17 mouse cellular contexts compared by ENCODE assay signal in genomic region chr17:84633443-84633842, GRCm38 (mm10). TPM values are rescaled to one million over a fixed set of nuclear protein-coding genes. Genes with fewer than 3 reads are reported as not detected.
DNase-seq lines count a peak whose midpoint lies in the region; ATAC-seq and TF ChIP-seq lines count a peak whose summit lies in the region.
"Had no signal": no experiment of that assay in that cellular context is flagged by ENCODE, and none has a peak within 500 bp of the region (broad histone marks: within the 10 kb centered on the region; RNA-seq: fewer than 3 reads in every experiment).

No protein-coding gene starts in this region.

- H3K27ac ChIP-seq in forebrain, embryonic 11.5 days (ENCODE audit: low read depth, low read length), result no peak overlapping the region
- no peak overlapping the region for H3K27ac ChIP-seq in forebrain, postnatal 0 days (ENCODE audit: low read depth, low read length)
- no peak overlapping the region for H3K27ac ChIP-seq in heart, embryonic 10.5 days
- H3K27ac ChIP-seq in midbrain, embryonic 10.5 days (replicated peaks), result no peak overlapping the region
- H3K27ac ChIP-seq: forebrain, embryonic 12.5 days; gastrocnemius, adult 2 months; hindbrain, embryonic 10.5 days had no signal

- no peak overlapping the region for H3K4me3 ChIP-seq in forebrain, embryonic 11.5 days (ENCODE audit: low read depth, low read length)
- H3K4me3 ChIP-seq in forebrain, postnatal 0 days (ENCODE audit: low read depth, low read length), result no peak overlapping the region
- no peak overlapping the region for H3K4me3 ChIP-seq in heart, embryonic 10.5 days
- H3K4me3 ChIP-seq in midbrain, embryonic 10.5 days, result no peak overlapping the region
- H3K4me3 ChIP-seq: forebrain, embryonic 12.5 days; gastrocnemius, adult 2 months; hindbrain, embryonic 10.5 days had no signal

- H3K36me3 ChIP-seq in forebrain, embryonic 11.5 days (ENCODE audit: control insufficient read depth, insufficient read depth, low read length), result no peaks in the 10 kb centered on the region
- peaks cover 4% of the 10 kb centered on the region; the same call in 1 of the 2 replicates for H3K36me3 ChIP-seq in forebrain, postnatal 0 days (ENCODE audit: insufficient read depth)
- no peaks in the 10 kb centered on the region for H3K36me3 ChIP-seq in heart, embryonic 10.5 days
- peaks cover 4% of the 10 kb centered on the region for H3K36me3 ChIP-seq in midbrain, embryonic 10.5 days

- WGBS in forebrain, embryonic 11.5 days, result 91% methylated on average over 13 of the region's 13 CpGs
- WGBS in forebrain, postnatal 0 days, result 90% methylated on average over 13 of the region's 13 CpGs
- WGBS in heart, embryonic 10.5 days, result 80% methylated on average over 13 of the region's 13 CpGs
- WGBS in midbrain, embryonic 10.5 days, result 88% methylated on average over 13 of the region's 13 CpGs

- DNase-seq in forebrain, embryonic 11.5 days (ENCODE audit: low spot score), result peak; percentile 37
- no peak for DNase-seq in forebrain, postnatal 0 days
- peak; percentile 73 for DNase-seq in naive thymus-derived CD4-positive, alpha-beta T cell, adult 2 months (ENCODE audit: low read depth)
- peak; percentile 48 to 71 for DNase-seq in thymus, postnatal 36 days
- DNase-seq in heart, embryonic 10.5 days (ENCODE audit: low spot score), result no peak
- DNase-seq in midbrain, embryonic 10.5 days (ENCODE audit: low spot score), result no peak
- no peak for DNase-seq in layer of hippocampus, adult 18-20 months (ENCODE audit: low spot score in 2 of 2)
- DNase-seq: cerebellum, postnatal 10 days; gastrocnemius, adult 2 months; kidney, adult 11 months; left cerebral cortex, postnatal 4 days; lung, embryonic 14.5 days had no signal

- H3K9me3 ChIP-seq in forebrain, embryonic 11.5 days (ENCODE audit: control insufficient read depth, low read length), result no peaks in the 10 kb centered on the region
- no peaks in the 10 kb centered on the region for H3K9me3 ChIP-seq in forebrain, postnatal 0 days (ENCODE audit: low read length)
- no peaks in the 10 kb centered on the region for H3K9me3 ChIP-seq in heart, embryonic 10.5 days
- no peaks in the 10 kb centered on the region for H3K9me3 ChIP-seq in midbrain, embryonic 10.5 days (replicated peaks)
- H3K9me3 ChIP-seq: forebrain, embryonic 12.5 days; hindbrain, embryonic 10.5 days had no signal

- H3K4me1 ChIP-seq in forebrain, embryonic 11.5 days (replicated peaks; ENCODE audit: control insufficient read depth, insufficient read depth, low read length), result no peaks in the 10 kb centered on the region
- H3K4me1 ChIP-seq in forebrain, postnatal 0 days (ENCODE audit: insufficient read depth), result no peaks in the 10 kb centered on the region
- H3K4me1 ChIP-seq in heart, embryonic 10.5 days, result no peaks in the 10 kb centered on the region
- no peaks in the 10 kb centered on the region for H3K4me1 ChIP-seq in midbrain, embryonic 10.5 days
- H3K4me1 ChIP-seq: hindbrain, embryonic 10.5 days had no signal

- H3K4me2 ChIP-seq in forebrain, embryonic 11.5 days (ENCODE audit: low read depth, low read length, severe bottlenecking), result no peak overlapping the region
- H3K4me2 ChIP-seq in forebrain, postnatal 0 days (ENCODE audit: low read depth), result no peak overlapping the region
- H3K4me2 ChIP-seq: forebrain, embryonic 12.5 days; lung, embryonic 14.5 days had no signal

- no peaks in the 10 kb centered on the region for H3K27me3 ChIP-seq in forebrain, embryonic 11.5 days (ENCODE audit: control insufficient read depth, insufficient read depth, low read length)
- no peaks in the 10 kb centered on the region for H3K27me3 ChIP-seq in forebrain, postnatal 0 days (ENCODE audit: insufficient read depth, low read length)
- H3K27me3 ChIP-seq in heart, embryonic 10.5 days (ENCODE audit: insufficient read depth, poor library complexity, severe bottlenecking), result no peaks in the 10 kb centered on the region
- H3K27me3 ChIP-seq in midbrain, embryonic 10.5 days (ENCODE audit: low read depth, poor library complexity, severe bottlenecking), result no peaks in the 10 kb centered on the region
- H3K27me3 ChIP-seq: forebrain, embryonic 12.5 days had no signal

- no peak overlapping the region for H3K9ac ChIP-seq in forebrain, embryonic 11.5 days (ENCODE audit: low read length)
- H3K9ac ChIP-seq in forebrain, postnatal 0 days, result no peak overlapping the region
- H3K9ac ChIP-seq: forebrain, embryonic 12.5 days; lung, embryonic 14.5 days had no signal

- no peak for ATAC-seq in forebrain, embryonic 11.5 days (replicated peaks; ENCODE audit: low FRiP score)
- ATAC-seq in forebrain, postnatal 0 days, result no peak
- peak; percentile 75 for ATAC-seq in common myeloid progenitor, adult 5-6 weeks (replicated peaks; ENCODE audit: low read depth, poor library complexity, severe bottlenecking)

- TF ChIP-seq CTCF in forebrain, postnatal 0 days (IDR thresholded peaks at IDR 0.05; ENCODE audit: low read depth), result no peak

RNA-seq across cellular contexts. Expression of gene Dync2li1, which starts 7.1 kb away (rescaled TPM):
- 35.0 and 41.8 TPM in 2 replicates for polyA plus RNA-seq in forebrain, embryonic 11.5 days (2014; fragmentation: Nextera tagmentation; extraction: Ambion mirVana)
- 14.0 and 19.1 TPM in 2 replicates for total RNA-seq in forebrain, postnatal 0 days (2014; rRNA removed)
- 38.9 and 42.1 TPM in 2 replicates for polyA plus RNA-seq in forebrain, postnatal 0 days (2015; fragmentation: Nextera tagmentation; extraction: Ambion mirVana)
- 3.8 TPM in 2 replicates for total RNA-seq in common myeloid progenitor, adult 5-6 weeks (2017)
- 9.9 and 17.2 TPM in 2 replicates for polyA plus RNA-seq in heart, embryonic 10.5 days (2016; fragmentation: Nextera tagmentation; extraction: Ambion mirVana)
- polyA plus RNA-seq in midbrain, embryonic 10.5 days (2016; fragmentation: Nextera tagmentation; extraction: Ambion mirVana), result 30.9 and 32.7 TPM in 2 replicates
- 10 to 100 TPM; 22.0 to 22.8 TPM for total RNA-seq in layer of hippocampus, adult 18-20 months (2021)

RNA-seq across cellular contexts. Expression of gene Abcg8, which starts 42.7 kb away (rescaled TPM):
- 0.17 and 0.48 TPM in 2 replicates for polyA plus RNA-seq in forebrain, embryonic 11.5 days (2014; fragmentation: Nextera tagmentation; extraction: Ambion mirVana)
- total RNA-seq in forebrain, postnatal 0 days (2014; rRNA removed), result 0.10 TPM in 1 of 2 replicates, not detected in the other
- 0.09 and 0.17 TPM in 2 replicates for polyA plus RNA-seq in forebrain, postnatal 0 days (2015; fragmentation: Nextera tagmentation; extraction: Ambion mirVana)
- total RNA-seq in common myeloid progenitor, adult 5-6 weeks (2017), result not detected in 2 replicates
- 0.09 TPM in 1 of 2 replicates, not detected in the other for polyA plus RNA-seq in heart, embryonic 10.5 days (2016; fragmentation: Nextera tagmentation; extraction: Ambion mirVana)
- 0.15 TPM in 1 of 2 replicates, not detected in the other for polyA plus RNA-seq in midbrain, embryonic 10.5 days (2016; fragmentation: Nextera tagmentation; extraction: Ambion mirVana)
- not detected for total RNA-seq in layer of hippocampus, adult 18-20 months (2021)
- total RNA-seq: adrenal gland, adult 18-20 months; gastrocnemius, adult 2 months; left cerebral cortex, postnatal 4 days had no signal
- polyA plus RNA-seq: neural tube, embryonic 11.5 days had no signal

RNA-seq across cellular contexts. Expression of gene Abcg5, which starts 49.4 kb away (rescaled TPM):
- polyA plus RNA-seq in forebrain, embryonic 11.5 days (2014; fragmentation: Nextera tagmentation; extraction: Ambion mirVana), result 5.1 and 5.9 TPM in 2 replicates
- 0.54 and 1.5 TPM in 2 replicates for total RNA-seq in forebrain, postnatal 0 days (2014; rRNA removed)
- 0.88 and 1.2 TPM in 2 replicates for polyA plus RNA-seq in forebrain, postnatal 0 days (2015; fragmentation: Nextera tagmentation; extraction: Ambion mirVana)
- total RNA-seq in common myeloid progenitor, adult 5-6 weeks (2017), result not detected in 2 replicates
- 0.65 TPM in 2 replicates for polyA plus RNA-seq in heart, embryonic 10.5 days (2016; fragmentation: Nextera tagmentation; extraction: Ambion mirVana)
- 1.6 and 3.0 TPM in 2 replicates for polyA plus RNA-seq in midbrain, embryonic 10.5 days (2016; fragmentation: Nextera tagmentation; extraction: Ambion mirVana)
- total RNA-seq in layer of hippocampus, adult 18-20 months (2021), result not detected
- total RNA-seq: adrenal gland, adult 18-20 months; gastrocnemius, adult 2 months had no signal

Comparison
In these comparisons a context has a peak if more than half of its experiments do, and no peak if none do; other contexts are left out.
1. DNase-seq: peak in forebrain, embryonic 11.5 days (single experiment), naive thymus-derived CD4-positive, alpha-beta T cell, adult 2 months (single experiment) and thymus, postnatal 36 days (2 of 2); none in forebrain, postnatal 0 days (single experiment), heart, embryonic 10.5 days (single experiment), midbrain, embryonic 10.5 days (single experiment) and layer of hippocampus, adult 18-20 months (0 of 2).